Mouse (Mus musculus) liver, embryonic 14.5 days (tissue): ENCODE measurements at regions not wholly inside any gene's neighbourhood (a gene's known extent, or its start where the extent isn't known, plus 50 kb on each side); places are given as distances from the start of the nearest gene placed in this dataset.

Experiments used
- ATAC-seq: fragments of 200-750 bp; cut with Nextera tagmentation; 2 replicates; pipeline ENCODE4 v1.8.0; 2017; ENCODE audit warnings: moderate number of reproducible peaks, mild to moderate bottlenecking, moderate library complexity; ENCODE audit not compliant: insufficient read depth
- DNase-seq, 3 experiments: peaks; one replicate each; pipeline ENCODE4 v3.0.0-alpha.2; 2012 to 2013; ENCODE audit warnings: low read depth in 3 of 3, low spot score in 3 of 3
- H3K27ac ChIP-seq: fragments of 300-500 bp; sonication (generic); 2 replicates; pipeline ENCODE4 v1.5.1; 2014; ENCODE audit warnings: moderate library complexity, mild to moderate bottlenecking, control low read depth, inconsistent platforms
- H3K27me3 ChIP-seq: fragments of 300-500 bp; sonication (generic); 2 replicates; pipeline ENCODE4 v1.6.1; 2014; ENCODE audit warnings: mild to moderate bottlenecking, low read length, moderate library complexity; ENCODE audit not compliant: control insufficient read depth, insufficient read depth
- H3K36me3 ChIP-seq: fragments of 300-500 bp; sonication (generic); replicated peaks from 2 replicates; pipeline ENCODE4 v1.6.1; 2014; ENCODE audit warnings: low read depth; ENCODE audit not compliant: control insufficient read depth, insufficient read depth
- H3K4me1 ChIP-seq, 2 experiments: fragments of 200-500 bp in 1 of 2; fragments of 300-500 bp in 1 of 2; sonication (generic) in 1 of 2; replicated peaks; 2 replicates each; pipeline ENCODE4 v1.6.1; 2012 to 2014; ENCODE audit warnings: antibody characterized with exemption in 1 of 2, inconsistent platforms in 1 of 2, low read length in 1 of 2; ENCODE audit not compliant: control insufficient read depth in 2 of 2, insufficient read depth in 2 of 2
- H3K4me2 ChIP-seq: fragments of 300-500 bp; sonication (generic); 2 replicates; pipeline ENCODE4 v1.6.1; 2014; ENCODE audit warnings: low read depth, mild to moderate bottlenecking, control low read depth, moderate library complexity
- H3K4me3 ChIP-seq, 2 experiments: fragments of 200-500 bp in 1 of 2; fragments of 300-500 bp in 1 of 2; sonication (generic) in 1 of 2; 2 replicates each; pipeline ENCODE4 v1.5.1; 2012 to 2014; ENCODE audit warnings: low read depth in 2 of 2, low read length in 2 of 2, mild to moderate bottlenecking in 2 of 2, control low read depth in 1 of 2, inconsistent platforms in 1 of 2, moderate library complexity in 1 of 2; ENCODE audit not compliant: insufficient read depth in 1 of 2
- H3K9ac ChIP-seq: fragments of 300-500 bp; sonication (generic); replicated peaks from 2 replicates; pipeline ENCODE4 v1.6.1; 2014; ENCODE audit warnings: mild to moderate bottlenecking, control low read depth, moderate library complexity
- H3K9me3 ChIP-seq: fragments of 300-500 bp; sonication (generic); 2 replicates; pipeline ENCODE4 v1.6.1; 2016; ENCODE audit warnings: low read length, mixed read lengths; ENCODE audit not compliant: control insufficient read depth
- CTCF ChIP-seq: IDR thresholded peaks from 2 replicates; pipeline ENCODE4 v1.5.1; 2016; ENCODE audit warnings: antibody characterized with exemption, low read depth, control low read depth
- EP300 ChIP-seq: IDR thresholded peaks from 2 replicates; pipeline ENCODE4 v1.6.1; 2016; ENCODE audit warnings: antibody characterized with exemption, low read depth
- WGBS: fragments of 180-500 bp; shearing (Covaris S2); extraction: QIAGEN DNeasy Blood & Tissue Kit; methylation state at CpG from one replicate; pipeline ENCODE4 v1.1.7; 2014; ENCODE audit not compliant: insufficient replicate concordance; 5-methylcytosine and 5-hydroxymethylcytosine counted together

GRCm38 (mm10) chr13:52416301-52416700 lies 114.8 kb downstream of the Diras2 start:
- Histone ChIP-seq H3K4me1 (no peaks in the 10 kb centered on the region), H3K27ac (no peak overlapping the region), H3K9ac (no peak overlapping the region), H3K27me3 (no peaks in the 10 kb centered on the region), H3K9me3 (no peaks in the 10 kb centered on the region), H3K36me3 (no peaks in the 10 kb centered on the region), H3K4me2 (no peak overlapping the region), H3K4me3 (no peak overlapping the region)
- 30% methylated on average over 1 of the region's 1 CpGs for WGBS
- no peak for ATAC-seq
- no peak for DNase-seq
- TF ChIP-seq CTCF (no peak), EP300 (no peak)

GRCm38 (mm10) chr13:52422456-52422855 lies 108.6 kb downstream of the Diras2 start:
- H3K4me2 ChIP-seq: no peak overlapping the region
- H3K9me3 ChIP-seq: no peaks in the 10 kb centered on the region
- H3K9ac ChIP-seq: no peak overlapping the region
- no peak for ATAC-seq
- TF ChIP-seq EP300: no peak
- no peak for TF ChIP-seq CTCF
- 70% methylated on average over 3 of the region's 3 CpGs for WGBS
- H3K27me3 ChIP-seq: no peaks in the 10 kb centered on the region
- no peaks in the 10 kb centered on the region for H3K36me3 ChIP-seq
- no peak overlapping the region for H3K4me3 ChIP-seq
- no peaks in the 10 kb centered on the region for H3K4me1 ChIP-seq
- no peak for DNase-seq
- no peak overlapping the region for H3K27ac ChIP-seq

GRCm38 (mm10) chr13:52428527-52428926 lies 102.6 kb downstream of the Diras2 start:
- no peak for TF ChIP-seq CTCF
- no peak for TF ChIP-seq EP300
- Histone ChIP-seq H3K36me3 (no peaks in the 10 kb centered on the region), H3K9me3 (no peaks in the 10 kb centered on the region), H3K4me3 (no peak overlapping the region), H3K27me3 (no peaks in the 10 kb centered on the region), H3K27ac (no peak overlapping the region), H3K9ac (no peak overlapping the region), H3K4me1 (no peaks in the 10 kb centered on the region), H3K4me2 (no peak overlapping the region)
- ATAC-seq (no peak), DNase-seq (no peak)
- 74% methylated on average over 5 of the region's 5 CpGs for WGBS

GRCm38 (mm10) chr13:52436756-52437155 lies 94.3 kb downstream of the Diras2 start:
- no peaks in the 10 kb centered on the region for H3K27me3 ChIP-seq
- H3K9me3 ChIP-seq: no peaks in the 10 kb centered on the region
- ATAC-seq: no peak
- 72% methylated on average over 8 of the region's 8 CpGs for WGBS
- DNase-seq: no peak
- H3K4me2 ChIP-seq: no peak overlapping the region
- H3K9ac ChIP-seq: no peak overlapping the region
- TF ChIP-seq CTCF: no peak
- no peak for TF ChIP-seq EP300
- no peak overlapping the region for H3K27ac ChIP-seq
- H3K4me1 ChIP-seq: no peaks in the 10 kb centered on the region
- no peaks in the 10 kb centered on the region for H3K36me3 ChIP-seq
- H3K4me3 ChIP-seq: no peak overlapping the region

- Histone ChIP-seq H3K9ac (no peak overlapping the region), H3K4me3 (no peak overlapping the region), H3K4me2 (no peak overlapping the region), H3K27me3 (no peaks in the 10 kb centered on the region), H3K36me3 (no peaks in the 10 kb centered on the region), H3K27ac (no peak overlapping the region), H3K4me1 (no peaks in the 10 kb centered on the region), H3K9me3 (no peaks in the 10 kb centered on the region)
- no peak for TF ChIP-seq CTCF
- TF ChIP-seq EP300: no peak
- WGBS: 47% methylated on average over 10 of the region's 10 CpGs
- ATAC-seq: no peak
- no peak for DNase-seq
Observed at GRCm38 (mm10) chr13:52445513-52445912, 85.6 kb downstream of the Diras2 start.

GRCm38 (mm10) chr13:52448902-52449301 lies 82.2 kb downstream of the Diras2 start:
- no peaks in the 10 kb centered on the region for H3K9me3 ChIP-seq
- DNase-seq (no peak), ATAC-seq (no peak)
- no peaks in the 10 kb centered on the region for H3K4me1 ChIP-seq
- no peak overlapping the region for H3K9ac ChIP-seq
- H3K4me3 ChIP-seq: no peak overlapping the region
- no peaks in the 10 kb centered on the region for H3K27me3 ChIP-seq
- no peak overlapping the region for H3K4me2 ChIP-seq
- TF ChIP-seq CTCF: no peak
- TF ChIP-seq EP300: no peak
- WGBS: 52% methylated on average over 11 of the region's 11 CpGs
- no peaks in the 10 kb centered on the region for H3K36me3 ChIP-seq
- H3K27ac ChIP-seq: no peak overlapping the region
